Mouse (Mus musculus) kidney, postnatal 36 days (tissue): ENCODE data around the gene Rin3.

Source experiments
- DNase-seq, 2 experiments: peaks; one replicate each; pipeline ENCODE4 v3.0.0; 2021 to 2022; ENCODE audit warnings: mixed read lengths in 2 of 2

Gene Rin3

DNA sequence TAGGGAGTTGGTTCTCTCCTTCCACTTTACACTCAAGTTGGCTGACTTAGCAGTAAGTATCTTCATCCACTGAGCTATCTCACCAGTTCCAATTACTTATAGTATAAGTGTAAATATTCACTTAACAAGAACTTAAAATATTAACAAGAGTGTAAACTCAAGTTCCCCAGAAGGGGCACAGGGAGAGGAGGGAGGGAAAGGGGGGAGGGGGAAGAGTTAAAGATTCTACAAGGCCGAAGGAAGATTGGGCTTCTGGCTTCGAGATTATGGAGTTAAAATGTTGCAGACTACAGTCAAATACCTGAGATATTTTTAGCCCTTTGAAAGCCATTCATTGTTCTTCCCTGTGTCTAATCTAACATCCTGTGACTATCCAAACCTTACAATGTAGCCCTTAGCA, 141.6 kb downstream of the Rin3 start:
- DNase-seq = no peak

DNA sequence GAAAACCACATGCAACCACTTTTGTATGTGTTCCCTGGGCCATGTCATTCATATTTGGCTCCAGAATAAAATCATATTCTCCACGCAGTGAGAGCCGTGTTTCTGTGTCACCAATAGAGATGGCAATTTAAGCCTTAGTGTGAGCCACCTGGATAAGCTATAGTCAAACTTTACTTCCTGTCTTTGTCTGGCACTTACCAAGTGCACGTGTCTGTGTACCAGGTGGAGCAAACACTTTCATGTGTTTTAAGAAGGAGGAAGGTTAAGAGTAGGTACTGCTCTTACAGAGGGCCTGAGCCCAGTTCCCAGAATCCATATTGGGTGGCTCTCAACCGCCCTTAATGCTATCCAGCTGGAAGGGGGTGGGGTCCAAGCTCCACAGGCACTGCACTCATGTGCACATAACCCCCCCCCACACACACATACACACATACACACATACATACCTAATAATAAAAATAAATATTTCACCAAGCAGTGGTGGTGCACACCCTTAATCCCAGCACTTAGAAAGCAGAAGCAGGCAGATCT, 142.3 kb downstream of the Rin3 start:
- DNase-seq = no peak

DNA sequence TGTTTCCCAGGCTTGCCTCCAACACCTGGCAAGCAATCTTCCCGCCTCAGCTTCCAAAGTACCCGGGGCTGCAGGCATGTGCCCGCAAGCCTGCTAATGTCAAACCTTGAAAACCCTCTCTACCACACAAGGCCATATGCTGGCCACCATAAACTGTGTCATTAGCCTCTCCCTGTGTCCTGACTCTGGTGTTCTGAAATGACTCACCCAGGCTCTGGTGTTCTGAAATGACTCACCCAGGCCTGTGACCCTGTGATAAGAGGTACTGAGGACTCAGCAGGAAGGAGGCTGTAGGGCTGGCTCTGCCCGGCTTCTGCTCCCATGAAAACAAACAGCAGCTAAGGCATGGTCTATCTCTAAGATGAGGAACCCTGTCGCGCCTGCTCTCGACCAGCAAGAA, 143.4 kb downstream of the Rin3 start:
- no peak for DNase-seq

DNA sequence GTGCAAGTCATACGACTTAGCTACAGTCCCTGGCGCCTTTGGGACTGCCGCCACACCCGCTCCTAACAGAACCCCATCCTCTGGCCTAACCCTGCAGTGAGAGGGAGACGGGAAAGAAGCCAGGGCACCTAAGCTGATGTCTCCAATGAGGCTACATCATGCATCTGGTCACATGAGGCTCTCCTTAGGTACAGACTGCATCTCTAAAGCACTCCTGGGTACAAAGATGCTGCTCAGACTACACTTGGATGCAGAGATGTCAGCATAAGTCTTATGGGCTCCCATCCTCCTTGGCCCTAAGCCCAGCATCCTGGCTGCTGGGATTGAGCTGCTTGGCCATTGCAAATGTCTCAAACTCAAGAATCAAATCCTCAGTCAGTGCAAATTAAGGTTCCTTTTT, 146.8 kb downstream of the Rin3 start:
- DNase-seq = no peak

DNA sequence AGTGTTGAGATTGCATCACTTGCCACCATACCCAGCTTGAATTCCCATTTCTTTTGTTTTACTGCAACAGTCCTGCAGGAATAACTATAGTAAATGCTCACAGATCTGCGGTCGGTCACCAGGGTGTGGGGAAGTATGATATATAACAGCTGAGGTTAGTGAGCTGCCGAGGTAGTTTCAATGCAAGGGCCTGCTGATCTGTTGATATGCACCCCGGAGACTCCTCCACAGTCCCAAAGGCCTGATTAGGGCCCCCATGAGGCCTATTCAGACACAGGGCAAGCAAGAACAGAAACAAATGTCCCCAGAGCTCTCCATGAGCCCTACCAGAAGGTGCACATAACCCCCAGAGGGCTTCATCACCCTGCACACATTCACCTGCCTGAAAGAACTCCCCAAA, 147.4 kb downstream of the Rin3 start:
- no peak for DNase-seq

DNA sequence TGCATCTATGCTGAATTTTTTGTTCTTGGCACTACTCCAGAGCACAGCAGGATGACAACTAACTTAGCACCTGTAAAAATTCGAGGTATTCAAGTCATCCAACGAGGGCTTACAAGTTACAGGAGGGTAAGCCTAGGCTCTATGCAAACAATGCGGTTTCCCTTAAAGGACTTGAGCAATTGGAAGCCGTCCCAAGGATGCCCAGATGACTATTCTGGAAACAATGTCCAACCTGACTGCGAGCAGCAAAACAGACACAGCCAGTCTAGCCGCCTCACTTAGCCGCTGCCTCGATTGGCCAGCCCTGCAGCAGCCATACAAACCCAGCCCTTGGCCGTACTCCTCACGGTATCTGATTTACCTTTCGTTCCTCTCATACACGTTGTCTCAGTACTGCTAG, 149.4 kb downstream of the Rin3 start:
- DNase-seq = no peak

DNA sequence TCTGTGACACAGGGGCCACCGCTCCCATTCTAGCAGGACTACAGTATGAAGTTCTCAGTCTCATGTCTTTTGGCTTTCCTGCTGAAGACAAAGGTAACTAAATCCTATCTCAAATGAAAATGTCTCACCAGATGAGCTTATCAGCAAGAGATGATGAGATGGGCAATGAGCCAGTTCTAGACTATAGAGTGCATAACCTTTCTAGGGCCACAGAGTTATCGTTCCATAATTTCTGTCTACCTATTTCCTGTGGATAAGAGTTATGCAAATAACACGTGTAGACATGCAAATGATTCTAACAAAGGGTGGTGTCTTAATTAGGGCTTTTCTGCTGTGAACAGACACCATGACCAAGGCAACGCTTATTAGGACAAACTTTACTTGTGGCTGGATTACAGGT, 151.3 kb downstream of the Rin3 start:
- DNase-seq = no peak

DNA sequence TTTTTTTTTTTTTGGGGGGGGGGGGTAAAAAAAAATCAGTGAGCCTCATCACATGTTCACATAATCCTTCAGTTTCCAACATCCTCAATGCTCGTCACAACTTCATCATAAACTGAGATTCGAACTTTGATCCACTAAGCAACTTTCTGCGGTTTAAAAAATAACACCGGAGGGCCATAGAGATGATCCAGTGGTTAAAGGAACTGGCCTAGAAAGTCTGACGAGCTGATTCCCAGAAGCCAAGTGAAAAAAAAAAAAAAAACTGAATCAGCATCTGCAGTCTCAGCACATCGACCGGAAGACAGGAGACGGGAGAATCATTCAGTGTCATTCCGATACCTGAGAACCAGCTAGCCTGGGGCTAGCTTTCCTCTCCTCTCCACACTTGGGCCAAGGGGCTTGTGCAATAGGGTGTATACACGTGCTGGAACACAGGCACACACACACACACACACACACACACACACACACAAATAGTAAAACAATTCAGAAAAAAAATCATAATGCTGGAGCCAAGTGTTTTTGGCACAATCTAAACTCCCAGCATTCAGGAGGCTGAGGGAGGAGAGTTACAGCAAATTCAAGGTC, 154.2 kb downstream of the Rin3 start:
- peak in 1 of 2 experiments; percentile 65 for DNase-seq

DNA sequence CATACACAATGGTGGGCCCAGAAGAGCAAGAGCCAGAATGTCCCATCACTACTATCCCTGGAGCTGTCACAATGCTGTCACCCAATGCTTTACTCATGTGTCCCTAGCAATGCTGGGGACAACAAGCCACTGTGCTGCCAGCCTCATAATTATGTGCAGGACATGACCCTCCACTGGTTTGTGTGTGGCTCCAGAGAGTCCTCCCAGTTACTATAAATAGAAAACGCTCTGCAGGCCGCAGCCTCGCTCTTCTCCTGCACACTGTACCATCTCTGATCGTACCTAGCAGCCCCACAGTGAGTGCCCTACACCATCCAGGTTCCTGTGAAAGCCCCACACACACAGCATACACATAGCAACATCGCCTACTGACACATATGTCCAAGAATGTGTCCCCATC, 155.1 kb downstream of the Rin3 start:
- DNase-seq = peak in 1 of 2 experiments; percentile 50

DNA sequence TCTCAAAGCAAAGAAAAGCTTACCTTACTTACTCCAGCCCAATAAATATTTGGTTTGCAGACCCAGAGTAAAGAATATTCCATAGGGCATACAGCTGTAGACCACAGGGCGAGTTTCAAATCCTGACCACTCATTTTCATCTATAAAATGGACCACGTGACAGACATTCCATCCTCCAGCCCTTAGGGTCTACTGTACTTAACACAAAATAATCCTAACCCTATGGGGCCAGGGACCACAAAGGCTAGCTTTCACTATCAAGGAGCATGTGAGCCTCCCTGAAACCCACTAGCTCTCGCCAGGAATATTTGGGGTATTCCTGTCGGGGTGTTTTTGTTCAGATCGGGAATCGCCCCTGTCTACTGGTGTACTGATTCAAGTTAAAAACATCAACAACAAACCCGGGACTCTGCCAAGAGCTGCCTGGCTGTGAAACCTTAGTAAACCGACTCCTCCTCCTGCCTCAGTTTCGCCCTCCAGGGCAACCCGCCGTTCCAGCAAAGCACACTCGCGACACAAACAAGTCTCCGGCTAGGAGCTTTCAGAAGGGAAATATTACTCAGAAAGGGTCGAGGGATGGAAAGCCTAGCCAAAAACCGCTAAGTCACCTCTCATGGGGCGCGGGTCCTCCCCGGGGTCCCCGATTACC, 156.3 kb downstream of the Rin3 start:
- no peak for DNase-seq

DNA sequence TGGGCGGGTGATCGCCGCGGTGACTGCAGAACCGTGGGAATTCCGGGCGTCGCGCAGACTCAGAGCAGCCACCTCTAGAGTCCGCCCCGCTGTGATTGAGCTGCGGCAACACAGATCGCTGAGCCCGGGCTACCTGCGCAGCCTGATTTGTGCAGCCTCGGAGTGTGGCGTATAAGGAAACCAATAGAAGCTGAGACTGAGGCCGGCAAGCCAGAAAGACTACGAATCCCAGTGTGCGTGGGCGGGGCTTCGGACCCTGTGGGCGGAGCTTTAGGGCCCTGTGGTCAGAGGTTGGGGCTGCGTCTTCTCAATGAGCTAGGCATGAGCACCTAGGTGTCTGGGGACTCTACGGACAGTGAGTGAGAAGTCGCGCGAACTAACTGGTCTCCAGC, 156.8 kb downstream of the Rin3 start, which contains the start of gene Lgmn:
Gene Lgmn (minus strand): TSS at position 182 of the 392 bp plus-strand sequence.
- peak; percentile 100 for DNase-seq
